Mouse (Mus musculus) CH12.LX (cell line): ENCODE data around the gene Gpr107.

Experiments used
- CTCF ChIP-seq, 2 experiments: IDR thresholded peaks in 1 of 2; conservative IDR thresholded peaks in 1 of 2; 2 replicates each; pipeline ENCODE4 v1.5.1; 2011 to 2012; ENCODE audit warnings: low read depth in 2 of 2, low read length in 2 of 2, improper control_type of control experiment in 1 of 2, inconsistent platforms in 1 of 2, mild to moderate bottlenecking in 1 of 2, moderate library complexity in 1 of 2
- EP300 ChIP-seq: IDR thresholded peaks from 2 replicates; pipeline ENCODE4 v1.6.1; 2011; ENCODE audit warnings: low read length, improper control_type of control experiment
- ETS1 ChIP-seq: conservative IDR thresholded peaks from 2 replicates; pipeline ENCODE4 v1.6.1; 2012; ENCODE audit warnings: low read depth, mild to moderate bottlenecking, inconsistent platforms, low read length, improper control_type of control experiment, moderate library complexity
- POLR2A ChIP-seq: IDR thresholded peaks from 2 replicates; pipeline ENCODE4 v1.6.1; 2011; ENCODE audit warnings: low read depth, mild to moderate bottlenecking, improper control_type of control experiment, low read length
- RCOR1 ChIP-seq: conservative IDR thresholded peaks from 2 replicates; pipeline ENCODE4 v1.6.1; 2012; ENCODE audit warnings: low read depth, mild to moderate bottlenecking, inconsistent platforms, low read length, improper control_type of control experiment
- UBTF ChIP-seq: IDR thresholded peaks from 2 replicates; pipeline ENCODE4 v1.6.1; 2012; ENCODE audit warnings: low read depth, mild to moderate bottlenecking, inconsistent platforms, low read length, improper control_type of control experiment, moderate library complexity
- ZNF384 ChIP-seq: IDR thresholded peaks from 2 replicates; pipeline ENCODE4 v1.6.1; 2012; ENCODE audit warnings: low read depth, low read length, improper control_type of control experiment, inconsistent platforms

GRCm38 (mm10) chr2:31252167-31252566 is 100.1 kb downstream of the Gpr107 start:
- TF ChIP-seq CTCF (conservative IDR thresholded peaks at IDR 0.05 in 1 of 2, IDR thresholded peaks at IDR 0.05 in 1 of 2; ENCODE audit: low read depth in 2 of 2, low read length in 2 of 2) (no peak), ZNF384 (no peak), UBTF (no peak), EP300 (no peak), RCOR1 (no peak), ETS1 (no peak), POLR2A (no peak)
